Mouse (Mus musculus): Measurements from ENCODE around the gene Slc22a14.

- TF ChIP-seq CTCF (IDR thresholded peaks at IDR 0.05; ENCODE audit: insufficient read depth, low read depth, low read length), result no peak
- TF ChIP-seq POLR2A (IDR thresholded peaks at IDR 0.05; ENCODE audit: insufficient read depth, low read depth, low read length), result no peak
Measured at GRCm38 (mm10) chr9:119278031-119278430, 87.3 kb downstream of the Slc22a14 start.
